Mouse (Mus musculus) left cerebral cortex, adult 2 months (tissue): Measurements from ENCODE around the gene Herc1. TPM values are rescaled to one million over a fixed set of nuclear protein-coding genes. Genes with fewer than 3 reads are reported as not detected.

Experiments
- DNase-seq, 2 experiments: peaks; one replicate each; pipeline ENCODE4 v3.0.0; 2021 to 2022; ENCODE audit warnings: low spot score in 2 of 2, mixed read lengths in 1 of 2; ENCODE audit errors: extremely low spot score in 1 of 2
- H3K27ac ChIP-seq: fragments of 200-600 bp; 2 replicates; pipeline ENCODE4 v1.8.1; 2022
- H3K4me3 ChIP-seq: fragments of 200-600 bp; 2 replicates; pipeline ENCODE4 v1.8.1; 2022
- CTCF ChIP-seq: fragments of 200-600 bp; IDR thresholded peaks from 2 replicates; pipeline ENCODE4 v1.8.1; 2022; ENCODE audit warnings: antibody characterized with exemption, mild to moderate bottlenecking, moderate library complexity
- intact Hi-C: fragments of 180-260 bp; cut with DNase I; formaldehyde crosslinking; loops from one replicate; pipeline ENCODE4 v1.15.1; 2025
- total RNA-seq, 2 experiments: library from RNA; stranded (reverse); gene quantifications; 2 replicates each; pipeline ENCODE4 v1.2.3; 2021

The Herc1 gene
- total RNA-seq, 2 experiments from 2014 or later: 128 to 132 TPM

- no peak for TF ChIP-seq CTCF
- no peak for DNase-seq
- Histone ChIP-seq H3K27ac (peak overlapping the region; percentile 40; the same call in 1 of the 2 replicates), H3K4me3 (no peak overlapping the region)
- intact Hi-C loops: loop anchor here (10.0 kb wide), 1 partner anchor 470 kb away; no protein-coding TSS in a partner anchor
These were observed 164.9 kb downstream of the Herc1 start for GRCm38 (mm10) chr9:66515115-66515514.

- TF ChIP-seq CTCF: no peak
- DNase-seq: no peak
- intact Hi-C loops: loop anchor here (10.0 kb wide), 1 partner anchor 469 kb away; no protein-coding TSS in a partner anchor
- no peak overlapping the region for H3K27ac ChIP-seq
- no peak overlapping the region for H3K4me3 ChIP-seq
These were observed 165.5 kb downstream of the Herc1 start for GRCm38 (mm10) chr9:66515680-66516210.

- DNase-seq: no peak
- no peak for TF ChIP-seq CTCF
- Histone ChIP-seq H3K27ac (no peak overlapping the region), H3K4me3 (no peak overlapping the region)
- intact Hi-C loops: loop anchor here (10.0 kb wide), 1 partner anchor 468 kb away; no protein-coding TSS in a partner anchor
These were observed 166.2 kb downstream of the Herc1 start for GRCm38 (mm10) chr9:66516296-66516940.

- Histone ChIP-seq H3K4me3 (no peak overlapping the region), H3K27ac (no peak overlapping the region)
- intact Hi-C loops: loop anchor here (10.0 kb wide), 1 partner anchor 467 kb away; no protein-coding TSS in a partner anchor
- no peak for DNase-seq
- no peak for TF ChIP-seq CTCF
These were observed 167.5 kb downstream of the Herc1 start for GRCm38 (mm10) chr9:66517746-66518145.

GRCm38 (mm10) chr9:66518251-66518650 lies 168.0 kb downstream of the Herc1 start:
- intact Hi-C loops: loop anchor here (10.0 kb wide), 1 partner anchor 467 kb away; no protein-coding TSS in a partner anchor
- Histone ChIP-seq H3K27ac (no peak overlapping the region), H3K4me3 (no peak overlapping the region)
- no peak for TF ChIP-seq CTCF
- DNase-seq: no peak

GRCm38 (mm10) chr9:66518901-66519300 lies 168.7 kb downstream of the Herc1 start:
- Histone ChIP-seq H3K4me3 (no peak overlapping the region), H3K27ac (no peak overlapping the region)
- intact Hi-C loops: loop anchor here (10.0 kb wide), 1 partner anchor 466 kb away; no protein-coding TSS in a partner anchor
- TF ChIP-seq CTCF: no peak
- no peak for DNase-seq

GRCm38 (mm10) chr9:66520299-66520698 lies 170.0 kb downstream of the Herc1 start:
- H3K4me3 ChIP-seq: no peak overlapping the region
- no peak for TF ChIP-seq CTCF
- no peak overlapping the region for H3K27ac ChIP-seq
- no peak for DNase-seq
- intact Hi-C loops: no loop called here

- no peak overlapping the region for H3K4me3 ChIP-seq
- intact Hi-C loops: no loop called here
- no peak overlapping the region for H3K27ac ChIP-seq
- TF ChIP-seq CTCF: no peak
- no peak for DNase-seq
These were observed 171.3 kb downstream of the Herc1 start for GRCm38 (mm10) chr9:66521595-66521994.

GRCm38 (mm10) chr9:66542785-66543184 lies 192.5 kb downstream of the Herc1 start:
- intact Hi-C loops: no loop called here
- no peak overlapping the region for H3K27ac ChIP-seq
- H3K4me3 ChIP-seq: no peak overlapping the region
- DNase-seq: no peak
- TF ChIP-seq CTCF: no peak

Other genes starting within 250 kb of the Herc1 start
- 10 to 100 TPM; 71.8 to 74.8 TPM for gene Snx1, start 223.9 kb upstream of the Herc1 start, total RNA-seq
- gene Ciao2a, start 223.8 kb upstream of the Herc1 start, total RNA-seq: 10 to 100 TPM; 27.6 to 28.7 TPM
- gene Dapk2, start 192.2 kb upstream of the Herc1 start, total RNA-seq: 1 to 10 TPM; 2.6 to 2.8 TPM
- under 1 TPM; 0.28 to 0.38 TPM for gene Fbxl22, start 164.1 kb downstream of the Herc1 start, total RNA-seq
- gene Usp3, start 242.7 kb downstream of the Herc1 start, total RNA-seq: 10 to 100 TPM; 32.5 to 40.0 TPM